Mouse (Mus musculus): ENCODE data around the gene Atxn2l.

Atxn2l gene

DNA sequence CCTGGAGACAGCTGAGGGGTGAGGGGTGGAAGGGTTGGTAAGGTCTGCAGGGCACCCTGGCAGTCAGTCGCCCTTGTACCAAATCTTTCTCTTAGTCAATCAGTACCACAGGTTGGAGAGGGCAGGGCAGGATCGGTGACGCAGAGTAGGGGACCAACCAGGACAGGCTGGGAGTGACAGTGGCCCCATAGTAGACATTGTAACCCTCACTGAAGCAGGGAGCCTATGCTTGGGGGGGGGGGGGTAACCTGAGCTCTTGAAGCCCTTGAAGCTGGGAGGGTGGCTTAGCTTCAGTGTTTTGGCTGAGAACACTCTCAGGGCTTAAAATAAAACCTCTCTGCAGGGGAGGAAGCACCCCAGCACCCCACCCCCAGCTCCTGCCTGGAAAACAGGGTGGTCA lies 41.6 kb downstream of the Atxn2l start:
- no peak for DNase-seq (ENCODE audit: low read depth, low spot score)
- Histone ChIP-seq H3K36me3 (ENCODE audit: control insufficient read depth, insufficient read depth, low read length, poor library complexity, severe bottlenecking) (no peaks in the 10 kb centered on the region; the same call in 1 of the 2 replicates), H3K27me3 (ENCODE audit: control insufficient read depth, insufficient read depth, low read length, poor library complexity, severe bottlenecking) (no peaks in the 10 kb centered on the region)

DNA sequence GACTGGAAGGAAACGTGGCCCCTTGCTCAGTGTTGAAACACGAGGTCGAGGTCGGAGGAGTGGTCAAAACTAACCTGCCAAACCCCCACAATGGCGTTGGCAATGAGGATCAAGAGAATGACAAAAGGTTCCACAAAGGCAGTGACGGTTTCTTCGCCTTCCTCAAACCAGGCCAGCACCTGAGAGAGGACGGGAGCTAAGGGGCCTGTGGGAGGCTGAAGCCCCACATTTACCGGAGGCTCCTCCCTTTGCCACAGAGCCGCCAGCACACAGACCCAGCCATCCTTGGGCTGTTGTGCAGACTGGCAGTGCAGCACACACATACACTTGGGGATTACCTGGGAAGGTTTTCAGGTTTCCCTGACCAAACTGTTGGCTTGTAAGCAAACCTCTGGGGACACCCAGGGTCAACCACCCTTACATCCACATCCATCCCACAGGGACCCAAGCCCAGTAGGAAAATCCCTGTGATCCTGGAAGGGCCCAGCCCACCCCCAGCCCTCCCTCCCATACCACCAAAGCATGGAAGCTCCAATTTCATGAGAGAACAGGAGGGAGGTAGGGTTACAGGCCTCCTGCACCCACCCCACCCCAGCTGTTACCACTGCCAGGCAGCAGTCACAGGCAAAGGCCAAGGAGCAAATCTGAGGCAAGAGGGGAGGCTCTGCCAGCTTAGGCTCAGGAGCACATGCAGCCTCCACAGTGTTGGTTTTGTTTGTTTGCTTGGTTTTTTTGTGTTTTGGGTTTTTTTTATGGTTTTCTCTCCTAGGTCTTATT lies 42.4 kb downstream of the Atxn2l start:
- H3K36me3 ChIP-seq (ENCODE audit: control insufficient read depth, insufficient read depth, low read length, poor library complexity, severe bottlenecking), result no peaks in the 10 kb centered on the region
- H3K27me3 ChIP-seq (ENCODE audit: control insufficient read depth, insufficient read depth, low read length, poor library complexity, severe bottlenecking), result no peaks in the 10 kb centered on the region
- DNase-seq (ENCODE audit: low read depth, low spot score), result no peak

DNA sequence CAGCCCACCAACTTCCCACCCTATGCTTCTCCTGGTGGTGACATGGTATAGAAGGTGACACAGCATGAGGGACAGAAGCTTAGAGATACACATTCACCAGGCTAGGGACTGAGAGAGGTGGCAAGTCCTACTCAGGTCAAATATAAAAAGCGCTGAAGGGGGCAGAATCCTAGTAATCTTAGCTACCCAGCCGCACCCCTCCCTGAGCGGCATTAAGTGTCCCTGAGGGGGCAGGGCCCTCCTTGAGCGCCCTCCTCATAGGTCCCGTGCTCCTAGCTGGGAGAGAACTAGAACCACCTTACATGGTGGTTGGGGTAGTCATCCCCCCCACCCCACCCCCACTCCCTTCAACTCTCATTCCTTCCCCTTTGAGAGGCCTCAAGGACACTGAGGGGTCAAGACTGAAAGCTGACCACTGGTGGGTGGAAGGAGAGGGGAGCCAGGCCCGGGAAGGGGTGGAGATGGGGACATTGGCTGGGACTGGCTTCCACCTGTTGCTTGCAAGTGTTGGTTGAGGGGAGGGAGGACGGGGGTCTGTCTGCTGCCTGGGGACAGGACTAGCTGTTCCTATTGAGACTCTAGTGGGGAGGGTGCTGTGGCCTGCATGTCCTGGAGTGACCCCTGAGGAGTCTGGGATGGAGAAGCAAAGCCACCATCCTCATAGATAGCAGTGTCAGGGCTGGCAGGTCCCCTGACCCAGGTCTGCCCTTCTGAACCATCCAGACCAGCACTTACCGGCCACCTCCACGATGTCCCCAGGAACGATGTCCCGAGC lies 44.2 kb downstream of the Atxn2l start:
- Histone ChIP-seq H3K36me3 (ENCODE audit: control insufficient read depth, insufficient read depth, low read length, poor library complexity, severe bottlenecking) (no peaks in the 10 kb centered on the region), H3K27me3 (ENCODE audit: control insufficient read depth, insufficient read depth, low read length, poor library complexity, severe bottlenecking) (no peaks in the 10 kb centered on the region)
- no peak for DNase-seq (ENCODE audit: low read depth, low spot score)

DNA sequence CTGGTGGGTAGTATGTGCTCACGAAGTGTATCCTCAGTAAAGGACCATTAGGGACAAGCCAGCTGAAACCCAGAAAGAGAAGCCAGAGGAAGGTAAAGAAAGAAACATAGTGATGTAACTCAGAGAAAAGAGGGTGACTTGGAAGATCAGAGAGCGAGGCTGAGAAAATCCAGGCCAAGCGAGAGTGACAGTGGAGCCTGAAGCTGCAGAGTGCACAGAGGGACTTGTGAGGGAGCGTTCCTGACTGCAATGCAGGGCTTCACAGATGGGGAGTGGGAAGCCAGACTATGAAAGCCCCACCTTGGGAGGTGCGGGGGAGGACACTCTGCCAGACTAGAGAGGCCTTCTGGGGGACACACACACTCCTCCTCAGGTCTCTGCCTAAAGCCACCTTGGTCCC lies 45.0 kb downstream of the Atxn2l start:
- H3K27me3 ChIP-seq (ENCODE audit: control insufficient read depth, insufficient read depth, low read length, poor library complexity, severe bottlenecking), result no peaks in the 10 kb centered on the region
- DNase-seq (ENCODE audit: low read depth, low spot score), result no peak

DNA sequence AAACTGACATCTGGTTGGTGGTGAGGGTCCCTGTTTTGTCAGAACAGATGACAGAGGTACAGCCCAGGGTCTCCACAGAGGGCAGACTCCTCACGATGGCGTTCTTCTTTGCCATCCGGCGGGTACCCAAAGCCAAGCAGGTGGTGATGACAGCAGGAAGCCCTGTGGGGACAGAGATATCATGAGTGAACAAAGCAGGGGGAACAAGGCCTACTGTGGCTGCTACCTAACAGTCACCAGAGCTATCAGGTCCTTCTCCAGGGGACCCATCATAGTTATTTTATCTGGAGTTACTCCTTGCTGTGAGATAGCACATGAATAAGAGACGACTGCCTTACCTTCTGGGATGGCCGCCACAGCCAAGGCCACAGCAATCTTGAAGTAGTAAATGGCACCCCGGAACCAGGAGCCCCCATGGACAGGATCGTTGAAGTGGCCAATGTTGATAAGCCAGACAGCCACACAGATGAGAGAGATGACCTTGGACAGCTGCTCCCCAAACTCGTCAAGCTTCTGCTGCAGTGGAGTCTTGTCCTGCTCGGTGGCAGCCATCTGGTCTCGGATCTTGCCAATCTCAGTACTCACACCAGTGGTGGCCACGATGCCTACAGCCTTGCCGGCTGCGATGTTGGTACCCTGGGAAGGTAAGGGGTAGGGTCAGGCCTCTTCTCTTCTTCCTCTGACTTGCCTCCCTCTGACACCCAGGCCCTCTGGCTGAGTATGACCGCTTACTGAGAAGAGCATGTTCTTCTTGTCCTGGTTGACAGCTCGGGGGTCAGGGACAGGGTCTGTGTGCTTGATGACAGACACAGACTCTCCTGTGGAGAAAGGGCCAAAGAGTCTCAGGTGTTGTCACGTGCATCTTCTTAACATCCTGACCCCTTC lies 46.6 kb downstream of the Atxn2l start:
- H3K27me3 ChIP-seq (ENCODE audit: control insufficient read depth, insufficient read depth, low read length, poor library complexity, severe bottlenecking), result no peaks in the 10 kb centered on the region
- DNase-seq (ENCODE audit: low read depth, low spot score), result no peak
- no peaks in the 10 kb centered on the region for H3K36me3 ChIP-seq (ENCODE audit: control insufficient read depth, insufficient read depth, low read length, poor library complexity, severe bottlenecking)

More for the DNA sequence above, 45.0 kb downstream of the Atxn2l start:
- no peaks in the 10 kb centered on the region for H3K36me3 ChIP-seq (ENCODE audit: control insufficient read depth, insufficient read depth, low read length, poor library complexity, severe bottlenecking)

DNA sequence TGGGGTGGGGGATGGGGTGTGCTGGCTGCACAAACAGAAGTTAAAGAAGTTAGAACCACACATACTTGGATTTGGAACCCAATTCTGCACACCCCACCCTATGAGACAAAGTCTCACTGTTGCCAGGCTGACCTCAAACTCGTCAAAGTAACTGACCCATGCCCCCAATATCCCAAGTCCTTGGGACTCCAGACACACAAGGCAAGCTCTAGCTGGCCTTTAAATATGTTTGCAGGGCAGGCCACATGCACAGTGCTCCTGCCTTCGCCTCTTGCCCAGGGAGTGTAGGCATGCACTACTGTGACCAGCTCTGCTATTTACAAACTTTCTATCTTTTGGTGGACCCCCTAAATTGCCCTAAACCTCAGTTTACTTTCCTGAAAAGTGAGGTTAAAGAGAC lies 48.0 kb downstream of the Atxn2l start:
- no peak for DNase-seq (ENCODE audit: low read depth, low spot score)
- H3K36me3 ChIP-seq (ENCODE audit: control insufficient read depth, insufficient read depth, low read length, poor library complexity, severe bottlenecking), result no peaks in the 10 kb centered on the region
- H3K27me3 ChIP-seq (ENCODE audit: control insufficient read depth, insufficient read depth, low read length, poor library complexity, severe bottlenecking), result no peaks in the 10 kb centered on the region

DNA sequence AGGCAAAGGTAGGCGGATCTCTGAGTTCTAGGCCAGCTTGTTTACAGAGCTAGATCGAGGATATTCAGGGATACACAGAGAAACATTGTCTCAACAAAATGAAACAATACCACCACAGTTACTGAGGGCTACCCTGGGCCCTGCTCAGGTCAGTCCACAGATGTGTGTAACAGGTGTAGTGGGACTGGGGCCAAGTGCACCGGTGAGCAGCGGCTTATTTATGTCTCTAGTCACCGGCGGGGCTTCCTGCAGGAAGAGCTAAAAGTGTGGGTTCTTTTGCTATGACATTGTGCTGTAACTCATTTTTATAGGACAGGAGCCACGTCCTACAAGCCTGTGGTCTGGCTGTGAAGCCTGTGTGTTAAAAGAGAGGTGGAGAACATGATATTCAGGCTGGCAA lies 49.4 kb downstream of the Atxn2l start:
- Histone ChIP-seq H3K36me3 (ENCODE audit: control insufficient read depth, insufficient read depth, low read length, poor library complexity, severe bottlenecking) (no peaks in the 10 kb centered on the region), H3K27me3 (ENCODE audit: control insufficient read depth, insufficient read depth, low read length, poor library complexity, severe bottlenecking) (no peaks in the 10 kb centered on the region)
- no peak for DNase-seq (ENCODE audit: low read depth, low spot score)

DNA sequence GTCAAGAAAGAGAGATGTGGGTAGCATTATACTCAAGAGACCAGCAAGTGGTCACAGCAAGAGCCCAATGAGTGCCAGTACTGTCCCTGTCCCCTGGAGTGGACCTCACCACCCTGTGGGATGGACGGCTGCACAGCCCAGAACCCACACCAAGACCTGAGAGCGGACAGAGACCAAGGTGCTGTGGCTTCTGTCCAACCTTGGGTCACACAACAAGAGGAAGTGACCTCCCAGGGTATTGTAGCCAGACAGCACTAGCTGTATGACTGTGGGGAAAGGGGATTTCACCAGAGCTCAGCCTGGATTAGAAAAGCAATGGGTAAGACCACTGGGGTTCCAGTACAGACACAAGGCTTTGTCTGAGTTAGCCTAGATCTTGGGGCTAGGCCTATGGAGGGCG lies 51.0 kb downstream of the Atxn2l start:
- Histone ChIP-seq H3K27me3 (ENCODE audit: control insufficient read depth, insufficient read depth, low read length, poor library complexity, severe bottlenecking) (no peaks in the 10 kb centered on the region), H3K36me3 (ENCODE audit: control insufficient read depth, insufficient read depth, low read length, poor library complexity, severe bottlenecking) (no peaks in the 10 kb centered on the region)
- DNase-seq (ENCODE audit: low read depth, low spot score), result no peak

DNA sequence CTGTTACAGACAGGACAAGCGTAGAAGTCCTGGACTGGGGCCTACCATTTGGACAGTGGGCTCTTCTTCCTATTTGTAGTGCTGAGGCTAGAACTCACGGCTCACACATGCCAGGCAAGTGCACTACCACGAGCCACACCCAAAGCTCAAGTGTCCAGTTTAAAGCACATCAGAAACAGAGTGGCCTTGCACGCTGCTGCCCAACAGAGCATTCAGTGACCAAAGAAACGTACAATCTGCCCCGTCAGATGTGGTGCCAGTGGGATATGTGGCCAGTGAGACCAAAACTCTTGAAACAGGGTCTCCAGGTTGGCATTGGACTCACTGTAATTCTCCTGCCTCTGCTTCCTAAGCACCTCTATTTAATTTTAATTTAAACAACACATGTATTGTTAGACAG lies 52.6 kb downstream of the Atxn2l start:
- Histone ChIP-seq H3K36me3 (ENCODE audit: control insufficient read depth, insufficient read depth, low read length, poor library complexity, severe bottlenecking) (peaks cover 2% of the 10 kb centered on the region; the same call in 1 of the 2 replicates), H3K27me3 (ENCODE audit: control insufficient read depth, insufficient read depth, low read length, poor library complexity, severe bottlenecking) (no peaks in the 10 kb centered on the region)
- DNase-seq (ENCODE audit: low read depth, low spot score), result no peak

DNA sequence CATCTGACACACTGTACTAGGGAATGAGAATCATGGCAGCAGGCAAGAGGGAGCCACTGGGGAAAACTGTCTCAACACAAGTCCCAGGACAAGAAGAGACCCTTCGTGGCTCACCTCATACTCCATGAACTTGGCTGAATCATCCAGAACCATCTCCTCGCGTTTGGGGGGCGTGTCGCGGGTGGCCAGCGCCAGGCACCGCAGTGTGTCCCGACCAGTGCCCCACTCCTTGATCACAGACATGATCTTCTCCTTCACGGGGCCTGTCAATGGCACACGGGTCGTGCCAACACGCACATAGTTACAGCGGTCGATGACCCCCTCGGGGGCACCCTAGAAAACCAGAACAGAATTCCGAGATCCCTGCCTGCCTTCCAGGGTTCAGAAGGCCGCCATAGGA lies 53.2 kb downstream of the Atxn2l start:
- DNase-seq (ENCODE audit: low read depth, low spot score), result no peak
- H3K36me3 ChIP-seq (ENCODE audit: control insufficient read depth, insufficient read depth, low read length, poor library complexity, severe bottlenecking), result peaks cover 8% of the 10 kb centered on the region

DNA sequence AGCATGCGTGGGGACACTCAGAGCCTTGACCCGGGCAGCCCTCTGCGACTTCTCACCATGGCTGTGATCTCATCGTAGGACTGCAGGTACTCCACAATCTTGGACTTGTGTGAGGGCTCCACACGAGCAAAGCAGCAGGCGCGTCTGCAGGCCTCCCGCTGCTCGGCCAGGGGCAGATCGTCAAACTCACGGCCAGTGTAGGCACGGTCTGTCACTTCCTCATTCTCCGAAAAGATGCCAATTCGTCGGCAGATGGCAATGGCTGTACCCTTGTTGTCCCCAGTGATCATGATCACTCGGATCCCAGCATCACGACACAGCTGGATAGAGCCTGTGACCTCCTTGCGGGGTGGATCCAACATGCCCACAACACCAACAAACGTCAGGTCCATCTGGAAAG lies 54.8 kb downstream of the Atxn2l start:
- Histone ChIP-seq H3K36me3 (ENCODE audit: control insufficient read depth, insufficient read depth, low read length, poor library complexity, severe bottlenecking) (peaks cover 13% of the 10 kb centered on the region), H3K27me3 (ENCODE audit: control insufficient read depth, insufficient read depth, low read length, poor library complexity, severe bottlenecking) (no peaks in the 10 kb centered on the region)
- DNase-seq (ENCODE audit: low read depth, low spot score), result no peak

More for the DNA sequence above, 53.2 kb downstream of the Atxn2l start:
- H3K27me3 ChIP-seq (ENCODE audit: control insufficient read depth, insufficient read depth, low read length, poor library complexity, severe bottlenecking), result no peaks in the 10 kb centered on the region

DNA sequence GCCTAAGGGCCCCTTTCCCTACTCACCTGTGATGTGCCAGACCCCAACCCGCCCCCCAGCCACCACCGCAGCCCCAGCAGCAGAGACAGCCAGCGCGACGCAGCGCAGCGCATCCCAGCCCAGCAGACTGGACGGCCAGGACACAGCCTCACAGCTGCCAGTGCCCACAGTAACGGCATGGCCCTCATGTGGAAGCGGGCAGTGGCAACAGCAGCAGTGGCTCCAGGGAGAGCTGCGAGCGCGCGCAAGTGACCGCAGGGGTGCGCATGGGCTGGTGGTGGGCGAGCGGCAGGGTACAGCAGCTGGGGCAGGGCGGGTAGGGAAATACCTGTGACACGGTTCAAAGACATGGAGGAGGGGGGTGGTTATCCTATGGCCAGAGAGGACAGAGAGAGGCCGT lies 57.0 kb downstream of the Atxn2l start:
- no peak for DNase-seq (ENCODE audit: low read depth, low spot score)
- Histone ChIP-seq H3K36me3 (ENCODE audit: control insufficient read depth, insufficient read depth, low read length, poor library complexity, severe bottlenecking) (peaks cover 18% of the 10 kb centered on the region), H3K27me3 (ENCODE audit: control insufficient read depth, insufficient read depth, low read length, poor library complexity, severe bottlenecking) (no peaks in the 10 kb centered on the region)

DNA sequence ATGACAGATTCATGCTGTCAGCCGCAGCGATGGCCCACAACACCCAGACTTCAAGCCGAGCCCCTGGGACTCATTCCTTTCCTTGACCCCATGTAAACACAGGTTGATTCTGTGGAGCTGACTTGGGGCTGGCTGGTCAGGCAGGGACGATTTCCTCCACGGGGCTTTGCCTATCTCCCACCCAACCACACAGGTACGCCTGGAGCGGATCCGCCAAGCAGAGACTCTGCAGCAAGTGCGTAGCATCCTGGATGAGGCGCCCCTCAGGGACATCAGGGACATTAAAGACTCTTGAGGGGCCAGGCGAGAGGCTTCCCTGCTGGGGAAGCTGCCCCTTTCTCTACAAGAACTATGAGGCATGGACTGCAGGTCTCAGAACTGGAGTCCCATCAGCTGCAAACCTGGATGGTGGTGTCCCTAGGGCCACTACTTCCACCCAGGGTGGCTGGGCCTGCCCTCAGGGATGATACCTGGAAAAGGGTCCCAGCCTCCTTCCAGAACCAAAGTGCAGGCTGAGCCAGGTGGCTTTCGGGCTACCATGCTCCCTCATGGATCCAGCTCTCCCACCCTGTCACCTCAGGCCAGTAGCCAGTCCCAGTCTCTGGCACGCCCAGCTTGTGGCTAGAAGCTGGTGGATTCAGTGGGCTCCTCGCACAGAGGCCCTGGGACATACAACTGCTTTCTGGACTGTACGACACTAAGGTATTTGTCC lies 58.0 kb downstream of the Atxn2l start:
- Histone ChIP-seq H3K36me3 (ENCODE audit: control insufficient read depth, insufficient read depth, low read length, poor library complexity, severe bottlenecking) (peaks cover 20% of the 10 kb centered on the region), H3K27me3 (ENCODE audit: control insufficient read depth, insufficient read depth, low read length, poor library complexity, severe bottlenecking) (no peaks in the 10 kb centered on the region)
- DNase-seq (ENCODE audit: low read depth, low spot score), result no peak

DNA sequence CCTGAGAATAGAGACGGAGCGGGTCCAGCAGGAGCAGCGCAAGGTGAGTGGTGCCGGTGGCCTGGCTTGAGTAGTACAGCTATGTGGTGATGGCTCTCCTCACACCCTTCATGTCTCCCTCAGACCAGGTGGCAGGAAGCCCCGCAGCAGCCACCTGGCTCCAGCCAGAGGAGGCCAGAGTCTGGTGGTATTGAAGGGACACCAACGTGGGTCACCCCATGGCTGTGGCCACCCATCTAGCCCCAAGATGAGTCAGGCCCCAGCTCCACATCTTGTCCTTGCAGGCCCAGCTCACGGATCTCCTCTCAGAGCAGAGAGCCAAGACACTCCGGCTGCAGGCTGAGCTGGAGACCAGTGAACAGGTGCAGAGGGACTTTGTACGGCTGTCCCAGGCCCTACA lies 58.7 kb downstream of the Atxn2l start:
- DNase-seq (ENCODE audit: low read depth, low spot score), result no peak
- Histone ChIP-seq H3K36me3 (ENCODE audit: control insufficient read depth, insufficient read depth, low read length, poor library complexity, severe bottlenecking) (peaks cover 22% of the 10 kb centered on the region), H3K27me3 (ENCODE audit: control insufficient read depth, insufficient read depth, low read length, poor library complexity, severe bottlenecking) (no peaks in the 10 kb centered on the region)

Data from splenic B cell, adult 2 months (primary cell).